Mouse (Mus musculus) urinary bladder, postnatal 10 days (tissue): ENCODE results near the gene Sufu.
A peak's percentile ranks its signal among the peaks of the same experiment; 100 is the strongest.

Experiments used
- DNase-seq: peaks from one replicate; pipeline ENCODE4 v3.0.0; 2022; ENCODE audit warnings: low spot score

Sufu gene

DNA sequence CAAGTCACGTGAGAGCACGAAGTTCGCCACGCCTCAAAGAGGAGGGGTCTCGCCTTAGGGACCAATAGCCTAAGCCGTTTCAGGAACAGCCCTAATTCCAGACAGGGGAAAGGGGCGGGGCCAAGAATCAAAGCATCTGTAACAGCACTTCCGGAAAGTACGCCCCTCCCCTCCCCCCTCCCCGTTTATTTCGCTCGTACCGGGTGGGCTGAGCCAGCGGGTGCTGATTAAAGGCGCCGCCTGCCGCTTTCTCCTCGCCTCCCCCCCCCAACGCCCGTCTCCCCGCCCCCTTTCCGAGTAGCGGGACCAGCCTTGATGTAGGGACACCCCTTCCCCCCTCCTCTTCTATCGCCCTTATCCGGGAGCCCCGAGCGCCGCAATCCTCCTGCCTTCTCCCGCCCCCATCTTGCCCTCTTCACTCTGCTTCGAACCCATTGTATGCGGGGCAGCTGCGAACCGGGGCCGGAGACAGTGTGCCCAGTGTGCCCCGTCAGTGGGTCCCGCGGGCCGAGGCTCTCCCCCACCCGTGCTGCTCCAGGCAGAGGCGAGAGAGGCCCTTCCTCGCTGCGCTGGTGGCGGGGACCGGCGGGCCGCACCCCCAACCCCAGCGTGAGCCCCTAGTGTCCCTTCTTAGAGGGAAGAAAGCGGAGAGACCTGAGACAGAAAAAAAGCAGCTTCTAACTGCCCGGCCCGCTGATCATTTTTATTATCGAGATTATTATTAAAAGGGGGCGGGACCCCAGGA, 103.3 kb downstream of the Sufu start:
- DNase-seq = peak; percentile 74

GRCm38 (mm10) chr19:46500581-46501341, 104.1 kb downstream of the Sufu start:
- no peak for DNase-seq

- DNase-seq = no peak
Measured at GRCm38 (mm10) chr19:46501401-46502068, 104.8 kb downstream of the Sufu start, which contains the start of gene Trim8. Trim8 (plus strand) TSS chr19:46501702.

- peak; percentile 43 for DNase-seq
Measured at GRCm38 (mm10) chr19:46502069-46502455, 105.4 kb downstream of the Sufu start.

DNA sequence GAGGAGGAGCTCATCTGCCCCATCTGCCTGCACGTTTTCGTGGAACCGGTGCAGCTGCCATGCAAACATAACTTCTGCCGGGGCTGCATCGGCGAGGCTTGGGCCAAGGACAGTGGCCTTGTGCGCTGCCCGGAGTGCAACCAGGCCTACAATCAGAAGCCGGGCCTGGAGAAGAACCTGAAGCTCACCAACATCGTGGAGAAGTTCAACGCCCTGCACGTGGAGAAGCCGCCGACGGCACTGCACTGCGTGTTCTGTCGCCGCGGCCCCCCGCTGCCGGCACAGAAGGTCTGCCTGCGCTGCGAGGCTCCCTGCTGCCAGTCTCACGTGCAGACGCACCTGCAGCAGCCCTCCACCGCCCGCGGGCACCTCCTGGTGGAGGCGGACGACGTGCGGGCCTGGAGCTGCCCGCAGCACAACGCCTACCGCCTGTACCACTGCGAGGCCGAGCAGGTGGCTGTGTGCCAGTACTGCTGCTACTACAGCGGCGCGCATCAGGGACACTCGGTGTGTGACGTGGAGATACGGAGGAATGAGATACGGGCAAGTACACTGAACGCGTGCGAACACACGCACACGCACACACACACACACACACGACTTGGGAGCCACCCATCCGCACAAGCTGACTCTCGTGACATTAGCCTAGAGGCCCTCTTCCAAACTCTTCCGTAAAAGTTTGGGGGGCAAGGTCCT, 105.9 kb downstream of the Sufu start:
- DNase-seq = no peak

DNA sequence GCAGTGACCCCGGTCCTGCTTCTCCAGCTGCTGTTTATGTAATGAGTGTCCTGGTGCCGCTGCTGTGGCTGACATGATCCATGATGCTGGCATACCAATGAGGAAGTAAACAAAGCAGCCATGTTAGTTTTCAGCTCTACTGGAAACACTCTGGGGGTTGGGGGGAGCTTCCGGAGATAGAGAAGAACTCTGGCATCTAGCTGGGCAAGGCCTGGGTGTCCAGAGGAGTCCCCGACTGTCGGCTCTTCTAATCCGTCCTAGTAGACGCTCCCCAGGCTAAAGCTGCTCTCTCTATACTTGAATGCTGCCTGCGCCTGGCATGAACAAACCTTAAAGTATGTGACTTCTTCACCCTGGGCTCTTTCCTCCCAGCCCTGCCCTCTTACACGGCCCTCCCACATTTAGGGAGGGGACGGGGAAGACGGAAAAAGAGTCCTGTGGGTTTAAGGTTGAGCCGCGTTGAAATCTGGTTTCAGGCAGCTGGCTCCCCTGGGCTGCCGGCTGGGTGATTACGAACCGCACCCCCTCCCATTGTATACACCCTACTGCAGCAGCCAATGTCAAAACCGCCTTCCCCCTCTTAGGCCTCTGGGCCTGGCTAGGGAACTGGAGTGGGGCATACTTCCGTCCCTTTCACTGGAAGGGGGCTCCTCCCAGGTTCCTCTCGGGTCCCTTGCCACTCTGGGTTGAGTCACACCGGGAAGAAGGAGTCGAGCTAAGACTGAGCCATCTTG, 106.8 kb downstream of the Sufu start:
- DNase-seq = no peak

- no peak for DNase-seq
Measured at GRCm38 (mm10) chr19:46504085-46504552, 107.4 kb downstream of the Sufu start.

DNA sequence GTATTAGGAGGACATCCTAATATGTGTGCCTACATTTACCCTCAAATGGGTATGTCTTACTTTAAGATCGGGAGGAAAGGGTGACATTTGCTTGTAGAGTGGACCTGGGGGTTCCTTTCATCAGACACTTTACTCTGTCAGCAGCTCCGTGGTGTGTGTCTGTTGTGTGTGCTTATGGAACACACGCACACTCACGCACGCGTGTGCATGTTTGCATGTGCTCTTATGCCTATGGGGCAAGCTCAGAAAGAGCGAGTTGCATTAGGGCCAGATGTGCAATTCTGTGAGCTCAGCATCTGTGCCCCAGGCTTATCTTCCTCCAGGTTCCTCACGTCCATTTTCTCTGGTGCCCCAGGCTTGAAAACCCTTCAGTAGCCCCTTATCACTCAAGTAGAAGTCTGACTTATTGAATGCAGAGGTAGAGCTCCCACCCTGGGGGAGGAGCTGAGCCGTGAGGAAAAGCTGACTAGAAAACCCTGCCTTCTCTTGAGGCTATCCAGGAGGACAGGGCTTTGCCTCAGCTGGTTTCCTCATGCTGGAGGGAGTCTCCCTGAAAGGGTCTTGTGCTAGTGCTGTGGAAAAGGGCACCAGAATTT, 108.2 kb downstream of the Sufu start:
- no peak for DNase-seq

DNA sequence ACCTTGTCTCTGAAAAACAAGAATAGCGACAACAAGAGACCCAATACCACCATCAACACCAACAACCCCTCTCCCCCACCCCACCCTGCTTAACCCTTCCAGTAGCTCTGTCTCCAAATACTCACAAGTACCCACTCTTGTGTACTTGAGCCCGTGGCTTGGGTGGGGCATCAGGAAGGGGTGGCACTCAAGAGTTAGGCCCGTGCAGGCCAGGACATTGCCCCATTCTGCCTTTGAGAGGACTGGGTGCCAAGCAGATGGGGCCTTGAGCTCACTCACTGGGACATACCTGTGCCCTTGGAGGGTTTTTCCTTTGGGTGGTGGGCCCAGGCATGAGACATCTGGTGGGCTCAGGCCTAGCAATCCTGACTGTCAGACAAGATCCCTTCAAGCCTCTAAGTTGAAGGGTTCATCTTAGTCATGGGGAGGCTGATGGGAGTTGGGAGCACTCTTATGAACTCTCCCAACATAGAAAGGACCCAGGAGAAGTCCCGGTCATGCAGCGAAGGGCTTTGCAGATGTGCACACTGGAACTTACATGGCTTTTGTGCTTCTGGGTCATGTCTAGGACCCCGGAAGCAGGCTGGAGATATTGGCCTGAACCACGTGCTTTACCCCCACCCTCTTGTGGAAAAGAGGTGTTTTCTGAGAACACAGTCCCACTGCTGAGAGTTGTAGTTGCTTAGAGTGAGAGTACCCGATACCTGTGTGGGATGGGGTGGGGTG, 109.1 kb downstream of the Sufu start:
- no peak for DNase-seq

- no peak for DNase-seq
Measured at GRCm38 (mm10) chr19:46506372-46506717, 109.6 kb downstream of the Sufu start.

- DNase-seq = no peak
Measured at GRCm38 (mm10) chr19:46507181-46507581, 110.5 kb downstream of the Sufu start.

- no peak for DNase-seq
Measured at GRCm38 (mm10) chr19:46507806-46508205, 111.1 kb downstream of the Sufu start.

- no peak for DNase-seq
Measured at GRCm38 (mm10) chr19:46508738-46509137, 112.0 kb downstream of the Sufu start.

DNA sequence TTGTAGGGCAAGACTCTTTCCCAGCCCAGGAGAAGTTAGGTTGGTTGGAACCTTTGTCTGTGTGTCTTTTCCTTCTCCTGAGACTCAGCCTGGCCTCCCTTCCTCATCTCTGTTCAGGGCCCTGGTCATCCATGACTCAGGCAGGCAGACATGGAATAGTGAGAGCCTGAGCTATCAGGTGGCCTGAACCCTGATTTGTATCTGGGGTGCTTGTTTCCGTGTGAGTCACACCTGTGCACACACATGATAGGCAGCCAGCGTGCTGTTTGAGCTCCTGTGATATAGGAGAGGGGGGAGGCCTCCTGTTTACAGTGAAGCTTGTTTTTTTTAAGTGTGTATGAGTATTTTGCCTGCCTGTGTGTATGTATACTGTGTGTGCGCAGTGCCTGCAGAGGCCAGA, 112.5 kb downstream of the Sufu start:
- no peak for DNase-seq

DNA sequence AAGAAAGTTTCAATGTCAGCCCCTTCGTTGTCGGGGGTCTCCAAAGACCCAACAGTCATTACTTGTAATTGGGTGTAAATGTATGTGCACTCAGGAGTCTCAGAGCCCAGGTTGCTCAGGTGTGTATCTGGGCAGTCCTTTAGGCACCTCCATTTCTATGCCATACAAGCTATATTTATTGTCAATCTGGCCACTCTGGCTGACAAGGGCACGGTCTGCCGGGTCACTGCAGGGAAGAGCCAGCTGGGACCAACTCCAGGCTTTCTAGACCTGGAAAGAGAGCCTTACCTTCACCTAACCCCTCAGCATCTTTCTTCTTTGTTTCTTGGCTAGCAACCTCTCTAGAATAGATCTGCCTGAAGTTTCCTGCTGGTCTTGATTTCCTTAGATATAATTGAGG, 113.0 kb downstream of the Sufu start:
- no peak for DNase-seq

- no peak for DNase-seq
Measured at GRCm38 (mm10) chr19:46510401-46510800, 113.7 kb downstream of the Sufu start.

GRCm38 (mm10) chr19:46510824-46511223, 114.1 kb downstream of the Sufu start:
- no peak for DNase-seq

DNA sequence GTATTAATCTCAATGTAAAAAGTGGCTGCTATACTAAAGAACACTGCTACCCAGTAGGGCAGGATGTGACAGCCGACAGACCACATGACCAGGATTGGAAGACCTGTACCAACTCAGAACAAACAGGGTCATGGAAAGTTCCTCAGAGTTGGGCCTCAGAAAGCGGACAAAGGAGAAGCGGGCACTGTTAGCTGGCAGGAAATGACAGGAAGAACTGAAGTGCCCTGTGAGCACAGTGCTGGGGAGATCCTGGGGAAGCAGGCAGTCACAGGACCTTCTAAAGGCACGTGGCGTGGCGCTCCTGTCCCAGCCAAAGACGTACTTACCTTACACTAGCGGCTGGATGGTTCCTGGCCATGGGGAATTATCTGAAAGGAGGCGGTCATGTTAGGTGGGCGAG, 114.6 kb downstream of the Sufu start:
- DNase-seq = no peak

GRCm38 (mm10) chr19:46514387-46514786, 117.7 kb downstream of the Sufu start:
- DNase-seq = no peak

GRCm38 (mm10) chr19:46515287-46515821, 118.7 kb downstream of the Sufu start:
- no peak for DNase-seq
